Mouse (Mus musculus): Measurements from ENCODE around the gene Mrps33. TPM values are rescaled to one million over a fixed set of nuclear protein-coding genes. Genes with fewer than 3 reads are reported as not detected.

Gene Mrps33
- 104 and 131 TPM in 2 replicates for polyA plus RNA-seq (2011; ENCODE audit: insufficient read length, low read depth, missing spikeins)

DNA sequence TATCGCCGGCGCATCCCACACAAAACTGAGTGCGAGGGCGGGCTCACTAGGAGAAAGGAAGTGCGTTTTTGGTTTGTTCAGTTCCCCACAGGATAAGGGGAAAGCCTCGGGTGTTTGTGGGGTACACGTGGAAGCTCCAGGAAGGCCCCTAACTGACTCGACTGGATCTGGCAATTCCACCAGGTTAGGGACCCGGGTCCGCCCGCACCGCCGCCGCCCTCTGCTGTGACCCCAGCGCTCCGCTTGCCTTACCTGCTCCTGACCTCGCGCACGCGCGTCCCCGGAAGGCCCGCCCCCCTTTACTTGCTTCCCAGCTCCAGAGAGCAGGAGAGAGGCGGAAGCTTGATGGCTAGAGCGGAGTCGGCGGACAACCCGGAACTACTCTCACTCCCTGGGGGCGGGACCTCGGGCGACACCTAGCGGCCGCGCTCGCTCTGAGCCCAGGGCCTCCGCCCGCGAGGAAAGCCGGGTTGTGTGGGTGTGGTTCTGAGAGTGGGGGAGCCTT lies at the start of gene Mrps33:
Gene Mrps33 (minus strand): TSS at position 377 of the 505 bp plus-strand sequence.
- H3K4me3 ChIP-seq (ENCODE audit: insufficient read depth, low read length): peak within 1 kb of the TSS; percentile 91
- peak; percentile 76 for TF ChIP-seq CTCF (IDR thresholded peaks at IDR 0.05; ENCODE audit: borderline replicate concordance, insufficient read depth, low read length)
- peak; percentile 73 for TF ChIP-seq POLR2A (IDR thresholded peaks at IDR 0.05; ENCODE audit: low read depth, low read length)
- no peak within 1 kb of the TSS for H3K27ac ChIP-seq (ENCODE audit: insufficient read depth, low read length)
- no peaks in the 10 kb centered on the region for H3K4me1 ChIP-seq (ENCODE audit: control insufficient read depth, insufficient read depth, low read length)

DNA sequence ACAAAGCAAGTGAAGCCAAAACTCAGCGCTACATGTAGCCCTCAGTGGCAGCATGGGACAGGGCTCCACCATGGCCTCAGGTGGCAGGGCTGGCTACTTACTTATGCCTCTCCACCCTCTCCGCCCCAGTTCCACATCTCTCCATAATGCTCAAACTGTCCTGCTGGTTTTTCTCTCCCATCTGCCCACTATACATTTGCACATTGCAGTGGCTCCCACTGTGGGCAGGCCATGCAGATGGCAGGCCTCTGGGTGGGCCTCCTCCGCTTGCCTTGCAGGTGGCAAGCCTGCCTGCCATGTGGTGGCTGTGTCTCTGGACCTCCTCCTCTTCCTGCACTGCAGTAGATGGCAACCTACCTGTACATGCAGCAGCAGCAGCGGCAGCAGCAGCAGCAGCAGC lies 38.9 kb upstream of the Mrps33 start:
- H3K4me1 ChIP-seq (ENCODE audit: control insufficient read depth, insufficient read depth, low read length): no peaks in the 10 kb centered on the region
- H3K4me3 ChIP-seq (ENCODE audit: insufficient read depth, low read length): no peak overlapping the region
- no peak overlapping the region for H3K27ac ChIP-seq (ENCODE audit: insufficient read depth, low read length)
- TF ChIP-seq CTCF (IDR thresholded peaks at IDR 0.05; ENCODE audit: borderline replicate concordance, insufficient read depth, low read length) (no peak), POLR2A (IDR thresholded peaks at IDR 0.05; ENCODE audit: low read depth, low read length) (no peak)

DNA sequence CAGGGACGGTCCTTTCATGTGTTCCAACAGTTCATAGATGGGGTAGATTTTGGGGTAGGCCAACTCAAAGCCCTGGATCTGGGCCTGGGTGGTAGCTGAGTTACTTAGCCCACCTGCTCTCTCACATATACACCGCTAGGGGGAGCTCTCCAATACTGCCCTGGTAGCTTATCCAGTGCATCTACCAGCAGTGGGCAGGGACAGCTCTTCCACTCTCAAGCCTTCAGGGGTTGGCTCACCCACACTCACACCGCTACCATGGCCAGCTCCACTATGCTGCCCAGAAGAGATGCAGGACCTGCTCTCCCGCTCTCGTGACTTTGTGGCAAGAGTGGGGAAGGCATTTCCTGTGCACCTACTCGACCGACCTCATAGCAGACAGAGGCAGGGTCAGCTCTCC lies 38.0 kb upstream of the Mrps33 start:
- Histone ChIP-seq H3K4me1 (ENCODE audit: control insufficient read depth, insufficient read depth, low read length) (no peaks in the 10 kb centered on the region), H3K4me3 (ENCODE audit: insufficient read depth, low read length) (no peak overlapping the region), H3K27ac (ENCODE audit: insufficient read depth, low read length) (no peak overlapping the region)
- TF ChIP-seq CTCF (IDR thresholded peaks at IDR 0.05; ENCODE audit: borderline replicate concordance, insufficient read depth, low read length) (no peak), POLR2A (IDR thresholded peaks at IDR 0.05; ENCODE audit: low read depth, low read length) (no peak)

DNA sequence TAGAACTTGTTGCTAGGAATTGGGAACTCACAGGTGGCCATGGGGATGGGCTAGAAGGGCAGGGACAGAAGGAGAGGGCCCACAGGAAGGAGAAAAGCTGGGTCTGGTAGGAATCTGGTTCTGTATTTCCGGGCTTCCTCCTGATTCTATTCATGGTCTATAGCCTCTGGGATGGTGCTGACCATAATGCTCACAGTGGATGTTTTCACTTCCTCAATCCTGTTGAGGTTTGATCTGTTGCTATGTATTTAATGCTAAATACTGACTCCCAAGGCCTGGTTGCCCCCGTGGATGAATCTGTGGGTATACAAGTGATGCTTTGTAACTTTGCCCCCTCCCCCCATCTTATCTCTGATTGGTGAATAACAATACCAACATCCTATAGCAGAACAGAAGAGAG lies 36.8 kb upstream of the Mrps33 start:
- Histone ChIP-seq H3K27ac (ENCODE audit: insufficient read depth, low read length) (no peak overlapping the region), H3K4me3 (ENCODE audit: insufficient read depth, low read length) (no peak overlapping the region), H3K4me1 (ENCODE audit: control insufficient read depth, insufficient read depth, low read length) (no peaks in the 10 kb centered on the region)
- TF ChIP-seq POLR2A (IDR thresholded peaks at IDR 0.05; ENCODE audit: low read depth, low read length) (no peak), CTCF (IDR thresholded peaks at IDR 0.05; ENCODE audit: borderline replicate concordance, insufficient read depth, low read length) (no peak)

DNA sequence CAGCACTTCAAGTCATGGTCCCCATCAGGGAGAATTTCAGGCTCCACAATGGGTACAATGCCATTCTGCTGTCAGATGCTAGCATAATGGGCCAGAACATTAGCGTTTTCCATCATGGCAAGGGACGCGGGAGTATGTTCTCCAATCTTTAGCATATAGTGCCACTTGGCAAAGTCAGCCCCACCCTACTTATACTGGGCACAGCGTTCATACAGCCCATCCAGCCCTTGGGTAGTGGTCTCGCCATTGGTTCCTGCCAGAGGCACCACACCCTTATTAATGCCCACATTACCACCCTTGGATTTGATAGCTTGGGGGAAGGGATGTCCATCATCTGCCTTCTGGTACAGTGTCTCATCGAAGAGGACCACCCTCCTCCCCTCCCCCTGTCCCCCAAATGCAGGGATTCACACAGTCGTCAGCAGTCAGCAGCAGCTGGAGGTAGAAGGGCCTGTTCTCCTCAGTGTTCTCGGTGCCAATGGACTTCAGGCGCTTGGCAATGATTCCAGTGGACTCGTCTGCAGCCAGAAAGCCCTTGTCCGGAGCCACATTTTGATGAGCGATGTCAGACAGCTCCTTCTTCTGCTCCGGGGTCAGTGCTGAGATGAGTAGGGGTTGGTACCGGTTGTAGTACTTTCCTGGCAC lies 33.0 kb upstream of the Mrps33 start:
- no peak overlapping the region for H3K4me3 ChIP-seq (ENCODE audit: insufficient read depth, low read length)
- no peak for TF ChIP-seq CTCF (IDR thresholded peaks at IDR 0.05; ENCODE audit: borderline replicate concordance, insufficient read depth, low read length)
- TF ChIP-seq POLR2A (IDR thresholded peaks at IDR 0.05; ENCODE audit: low read depth, low read length): no peak
- no peaks in the 10 kb centered on the region for H3K4me1 ChIP-seq (ENCODE audit: control insufficient read depth, insufficient read depth, low read length)
- no peak overlapping the region for H3K27ac ChIP-seq (ENCODE audit: insufficient read depth, low read length)

DNA sequence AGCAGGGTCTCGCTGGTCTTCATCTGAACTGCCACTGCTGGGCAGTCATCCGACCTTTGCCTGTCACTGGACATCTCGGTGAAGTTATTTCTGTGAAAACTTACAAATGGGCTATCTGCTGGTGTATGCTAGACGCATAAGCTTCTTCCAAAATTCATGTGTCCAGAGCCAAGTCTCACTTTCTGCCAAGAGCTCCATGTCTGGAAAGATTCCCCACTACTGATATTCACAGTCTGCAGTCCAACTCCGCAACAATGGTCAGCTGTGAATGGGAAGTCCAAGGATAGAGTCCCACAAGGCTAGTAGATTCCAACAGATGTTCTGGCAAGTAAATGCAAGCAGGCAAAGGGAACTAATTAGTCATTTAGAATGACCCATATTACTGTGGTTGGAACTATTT lies 17.9 kb upstream of the Mrps33 start:
- Histone ChIP-seq H3K27ac (ENCODE audit: insufficient read depth, low read length) (no peak overlapping the region), H3K4me3 (ENCODE audit: insufficient read depth, low read length) (no peak overlapping the region), H3K4me1 (ENCODE audit: control insufficient read depth, insufficient read depth, low read length) (no peaks in the 10 kb centered on the region)
- no peak for TF ChIP-seq POLR2A (IDR thresholded peaks at IDR 0.05; ENCODE audit: low read depth, low read length)
- TF ChIP-seq CTCF (IDR thresholded peaks at IDR 0.05; ENCODE audit: borderline replicate concordance, insufficient read depth, low read length): no peak

DNA sequence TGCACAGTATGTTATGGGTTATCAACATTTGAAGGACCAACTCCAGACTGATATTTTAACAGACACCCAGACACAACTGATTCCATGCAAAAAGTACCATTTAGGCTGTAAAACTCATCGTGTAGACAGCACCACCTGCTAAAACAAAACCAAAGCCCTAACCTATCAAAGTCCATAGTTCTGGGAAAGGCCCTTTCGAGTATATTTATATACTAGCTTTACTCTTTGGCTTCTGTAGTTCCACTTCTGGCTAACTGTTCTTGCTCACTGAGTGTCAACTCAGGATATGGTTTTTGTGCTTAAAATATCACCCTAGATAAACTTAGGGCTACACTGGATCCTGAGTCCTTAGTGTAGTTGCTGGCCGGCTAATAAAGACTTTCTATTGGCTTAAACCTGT lies 10.5 kb upstream of the Mrps33 start:
- no peak overlapping the region for H3K4me3 ChIP-seq (ENCODE audit: insufficient read depth, low read length)
- TF ChIP-seq POLR2A (IDR thresholded peaks at IDR 0.05; ENCODE audit: low read depth, low read length): no peak
- no peak for TF ChIP-seq CTCF (IDR thresholded peaks at IDR 0.05; ENCODE audit: borderline replicate concordance, insufficient read depth, low read length)
- H3K4me1 ChIP-seq (ENCODE audit: control insufficient read depth, insufficient read depth, low read length): no peaks in the 10 kb centered on the region
- no peak overlapping the region for H3K27ac ChIP-seq (ENCODE audit: insufficient read depth, low read length)

DNA sequence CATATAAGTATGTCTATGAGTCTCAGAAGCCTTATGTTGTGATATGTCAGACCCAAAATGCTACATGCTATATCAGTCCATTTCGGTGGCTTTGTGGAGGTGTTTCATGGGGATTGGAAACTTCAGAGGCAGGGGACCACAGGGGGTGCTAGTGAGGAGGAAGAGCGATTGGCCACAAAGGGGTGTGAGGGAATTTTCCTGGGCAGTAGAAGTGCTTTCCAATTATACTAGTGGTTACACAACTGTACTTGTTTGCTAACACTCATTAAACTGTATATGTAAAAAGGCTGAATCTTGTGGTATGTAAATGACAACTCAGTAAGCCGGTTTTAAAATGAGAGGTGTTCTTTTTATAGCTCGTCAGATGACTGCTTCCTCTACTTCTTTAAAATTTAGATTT lies 8.1 kb upstream of the Mrps33 start:
- no peak overlapping the region for H3K4me3 ChIP-seq (ENCODE audit: insufficient read depth, low read length)
- TF ChIP-seq CTCF (IDR thresholded peaks at IDR 0.05; ENCODE audit: borderline replicate concordance, insufficient read depth, low read length) (no peak), POLR2A (IDR thresholded peaks at IDR 0.05; ENCODE audit: low read depth, low read length) (no peak)
- no peaks in the 10 kb centered on the region for H3K4me1 ChIP-seq (ENCODE audit: control insufficient read depth, insufficient read depth, low read length)
- no peak overlapping the region for H3K27ac ChIP-seq (ENCODE audit: insufficient read depth, low read length)

DNA sequence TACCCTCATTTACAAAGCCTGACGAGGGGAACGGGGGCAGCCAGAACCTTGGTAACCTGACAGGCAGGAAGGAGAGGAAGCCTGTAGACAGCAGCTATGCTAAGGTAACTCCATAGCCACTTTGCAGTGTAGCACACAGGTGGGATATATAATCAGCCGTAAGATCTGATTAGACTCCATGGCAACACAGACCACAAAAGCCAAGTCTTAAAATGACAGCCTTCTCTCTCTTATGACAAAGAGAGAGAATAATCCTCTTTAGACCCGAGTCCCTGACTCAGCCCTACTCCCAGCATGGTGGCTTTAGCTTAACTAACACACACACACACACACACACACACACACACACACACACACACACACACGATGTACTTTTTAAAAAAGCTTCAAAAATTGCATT lies 2.3 kb downstream of the Mrps33 start:
- no peak overlapping the region for H3K4me3 ChIP-seq (ENCODE audit: insufficient read depth, low read length)
- TF ChIP-seq POLR2A (IDR thresholded peaks at IDR 0.05; ENCODE audit: low read depth, low read length) (no peak), CTCF (IDR thresholded peaks at IDR 0.05; ENCODE audit: borderline replicate concordance, insufficient read depth, low read length) (no peak)
- no peaks in the 10 kb centered on the region for H3K4me1 ChIP-seq (ENCODE audit: control insufficient read depth, insufficient read depth, low read length)
- no peak overlapping the region for H3K27ac ChIP-seq (ENCODE audit: insufficient read depth, low read length)

DNA sequence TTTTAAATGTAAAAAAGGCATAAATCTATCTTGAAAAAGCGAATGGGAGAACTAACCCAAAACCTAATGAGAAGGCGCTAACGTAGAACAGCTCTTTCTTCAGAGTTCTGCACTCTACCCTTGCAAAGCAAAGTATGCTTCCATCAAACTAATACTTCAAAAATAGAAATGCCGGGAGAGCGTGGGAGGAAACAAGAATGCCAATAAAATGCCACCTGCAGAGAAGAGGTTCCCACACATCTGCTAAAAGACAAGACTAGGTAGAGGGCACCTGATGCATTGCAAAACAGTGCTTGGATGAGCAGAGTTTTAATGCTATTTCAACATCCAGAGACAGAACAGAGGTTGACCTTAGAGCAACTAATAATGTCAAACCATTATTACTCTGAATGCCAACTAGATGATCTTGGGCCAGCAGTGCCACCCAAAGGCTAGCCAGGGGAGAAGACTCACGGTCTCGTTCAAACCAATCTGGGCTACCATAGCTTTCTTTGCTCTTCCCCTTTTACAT lies 3.7 kb downstream of the Mrps33 start:
- Histone ChIP-seq H3K4me1 (ENCODE audit: control insufficient read depth, insufficient read depth, low read length) (no peaks in the 10 kb centered on the region), H3K27ac (ENCODE audit: insufficient read depth, low read length) (no peak overlapping the region), H3K4me3 (ENCODE audit: insufficient read depth, low read length) (no peak overlapping the region)
- TF ChIP-seq POLR2A (IDR thresholded peaks at IDR 0.05; ENCODE audit: low read depth, low read length) (no peak), CTCF (IDR thresholded peaks at IDR 0.05; ENCODE audit: borderline replicate concordance, insufficient read depth, low read length) (no peak)
